Mouse (Mus musculus) macrophage (primary cell): Measurements from ENCODE around the gene Slc1a3. TPM values are rescaled to one million over a fixed set of nuclear protein-coding genes. Genes with fewer than 3 reads are reported as not detected.

Experiments
- H3K27ac ChIP-seq: fragments of 350-480 bp; formaldehyde crosslinking; 2 replicates; pipeline ENCODE4 v1.9.0; 2021
- H3K36me3 ChIP-seq: fragments of 350-480 bp; formaldehyde crosslinking; 2 replicates; pipeline ENCODE4 v1.9.0; 2021; ENCODE audit errors: inconsistent target
- H3K4me3 ChIP-seq: fragments of 350-480 bp; formaldehyde crosslinking; 2 replicates; pipeline ENCODE4 v1.9.0; 2021; ENCODE audit errors: inconsistent target
- H3K79me2 ChIP-seq: fragments of 350-480 bp; formaldehyde crosslinking; 2 replicates; pipeline ENCODE4 v1.9.0; 2021; ENCODE audit errors: inconsistent target
- WGBS: methylation state at CpG from one replicate; pipeline ENCODE4 v1.1.7; 2026; ENCODE audit warnings: inconsistent platforms; ENCODE audit not compliant: missing documents; 5-methylcytosine and 5-hydroxymethylcytosine counted together
- polyA plus RNA-seq: library from polyadenylated mRNA; stranded (reverse); fragments of 250-400 nt; gene quantifications from 3 replicates; pipeline ENCODE4 v1.2.4, GENCODE M21; 2018; ENCODE audit warnings: inconsistent platforms

Gene Slc1a3
- polyA plus RNA-seq, 1 experiment from 2014 or later: 0.22 TPM

- WGBS: 2% methylated on average over 15 of the region's 15 CpGs
- no peak overlapping the region for H3K27ac ChIP-seq
- no peaks in the 10 kb centered on the region for H3K79me2 ChIP-seq
- no peaks in the 10 kb centered on the region for H3K36me3 ChIP-seq
- peak overlapping the region; percentile 26 for H3K4me3 ChIP-seq
Measured at GRCm38 (mm10) chr15:8627097-8627537, 83.4 kb downstream of the Slc1a3 start.

- WGBS: under 1% methylated on average over 7 of the region's 7 CpGs
- Histone ChIP-seq H3K27ac (no peak overlapping the region), H3K36me3 (no peaks in the 10 kb centered on the region), H3K79me2 (no peaks in the 10 kb centered on the region), H3K4me3 (no peak overlapping the region)
Measured at GRCm38 (mm10) chr15:8625370-8625769, 85.2 kb downstream of the Slc1a3 start.

GRCm38 (mm10) chr15:8623879-8624278 lies 86.7 kb downstream of the Slc1a3 start:
- Histone ChIP-seq H3K79me2 (no peaks in the 10 kb centered on the region), H3K4me3 (no peak overlapping the region), H3K36me3 (no peaks in the 10 kb centered on the region), H3K27ac (no peak overlapping the region)

- 90% methylated on average over 18 of the region's 18 CpGs for WGBS
Measured at GRCm38 (mm10) chr15:8619479-8620026, 91.0 kb downstream of the Slc1a3 start.

GRCm38 (mm10) chr15:8616290-8616689 lies 94.3 kb downstream of the Slc1a3 start:
- no peak overlapping the region for H3K27ac ChIP-seq
- H3K79me2 ChIP-seq: no peaks in the 10 kb centered on the region
- H3K4me3 ChIP-seq: no peak overlapping the region
- WGBS: 86% methylated on average over 12 of the region's 12 CpGs
- H3K36me3 ChIP-seq: no peaks in the 10 kb centered on the region

More at GRCm38 (mm10) chr15:8619479-8620026, 91.0 kb downstream of the Slc1a3 start:
- Histone ChIP-seq H3K36me3 (no peaks in the 10 kb centered on the region), H3K79me2 (no peaks in the 10 kb centered on the region), H3K4me3 (no peak overlapping the region), H3K27ac (no peak overlapping the region)

- WGBS: 82% methylated on average over 11 of the region's 11 CpGs
- no peak overlapping the region for H3K27ac ChIP-seq
Measured at GRCm38 (mm10) chr15:8615511-8616224, 94.9 kb downstream of the Slc1a3 start.

GRCm38 (mm10) chr15:8614701-8615100 lies 95.9 kb downstream of the Slc1a3 start:
- Histone ChIP-seq H3K79me2 (no peaks in the 10 kb centered on the region), H3K4me3 (no peak overlapping the region), H3K36me3 (no peaks in the 10 kb centered on the region), H3K27ac (no peak overlapping the region)
- WGBS: 92% methylated on average over 5 of the region's 5 CpGs

More at GRCm38 (mm10) chr15:8615511-8616224, 94.9 kb downstream of the Slc1a3 start:
- H3K36me3 ChIP-seq: no peaks in the 10 kb centered on the region
- no peak overlapping the region for H3K4me3 ChIP-seq
- H3K79me2 ChIP-seq: no peaks in the 10 kb centered on the region

- 95% methylated on average over 6 of the region's 6 CpGs for WGBS
- no peak overlapping the region for H3K4me3 ChIP-seq
Measured at GRCm38 (mm10) chr15:8605538-8606188, 104.9 kb downstream of the Slc1a3 start.

GRCm38 (mm10) chr15:8602362-8602761 lies 108.2 kb downstream of the Slc1a3 start:
- no peaks in the 10 kb centered on the region for H3K79me2 ChIP-seq
- H3K4me3 ChIP-seq: no peak overlapping the region

More at GRCm38 (mm10) chr15:8605538-8606188, 104.9 kb downstream of the Slc1a3 start:
- H3K36me3 ChIP-seq: no peaks in the 10 kb centered on the region
- H3K79me2 ChIP-seq: no peaks in the 10 kb centered on the region
- H3K27ac ChIP-seq: no peak overlapping the region

GRCm38 (mm10) chr15:8601312-8602146 lies 109.0 kb downstream of the Slc1a3 start:
- Histone ChIP-seq H3K27ac (no peak overlapping the region), H3K36me3 (no peaks in the 10 kb centered on the region), H3K79me2 (no peaks in the 10 kb centered on the region), H3K4me3 (no peak overlapping the region)
- WGBS: 88% methylated on average over 13 of the region's 13 CpGs

More at GRCm38 (mm10) chr15:8602362-8602761, 108.2 kb downstream of the Slc1a3 start:
- Histone ChIP-seq H3K36me3 (no peaks in the 10 kb centered on the region), H3K27ac (no peak overlapping the region)
- 79% methylated on average over 4 of the region's 6 CpGs for WGBS

- Histone ChIP-seq H3K79me2 (no peaks in the 10 kb centered on the region), H3K27ac (no peak overlapping the region), H3K36me3 (no peaks in the 10 kb centered on the region), H3K4me3 (no peak overlapping the region)
- WGBS: 91% methylated on average over 8 of the region's 8 CpGs
Measured at GRCm38 (mm10) chr15:8596375-8596900, 114.1 kb downstream of the Slc1a3 start.

- no peak overlapping the region for H3K4me3 ChIP-seq
- WGBS: 84% methylated on average over 12 of the region's 12 CpGs
- no peaks in the 10 kb centered on the region for H3K79me2 ChIP-seq
- H3K27ac ChIP-seq: no peak overlapping the region
- no peaks in the 10 kb centered on the region for H3K36me3 ChIP-seq
Measured at GRCm38 (mm10) chr15:8595226-8595625, 115.3 kb downstream of the Slc1a3 start.

- WGBS: 17% methylated on average over 11 of the region's 11 CpGs
- no peak overlapping the region for H3K4me3 ChIP-seq
Measured at GRCm38 (mm10) chr15:8589503-8590116, 121.0 kb downstream of the Slc1a3 start.

GRCm38 (mm10) chr15:8588065-8588464 lies 122.5 kb downstream of the Slc1a3 start:
- no peaks in the 10 kb centered on the region for H3K79me2 ChIP-seq
- no peak overlapping the region for H3K4me3 ChIP-seq
- 78% methylated on average over 5 of the region's 5 CpGs for WGBS
- no peak overlapping the region for H3K27ac ChIP-seq
- H3K36me3 ChIP-seq: no peaks in the 10 kb centered on the region

More at GRCm38 (mm10) chr15:8589503-8590116, 121.0 kb downstream of the Slc1a3 start:
- no peaks in the 10 kb centered on the region for H3K36me3 ChIP-seq
- H3K27ac ChIP-seq: no peak overlapping the region
- no peaks in the 10 kb centered on the region for H3K79me2 ChIP-seq
